Mouse (Mus musculus) inflammation-experienced regulatory T-cells, adult 16 weeks (primary cell): ENCODE measurements around the gene Gm2163. TPM values are rescaled to one million over a fixed set of nuclear protein-coding genes. Genes with fewer than 3 reads are reported as not detected.

Experiments used
- polyA plus RNA-seq: library from polyadenylated mRNA; unstranded; fragments of 100-300 nt; shearing (Covaris generic); gene quantifications from one replicate; pipeline ENCODE4 v1.2.1, GENCODE M21; 2017

The Gm2163 gene
- polyA plus RNA-seq, result not detected

GRCm38 (mm10) chr4:42466452-42466851 lies at the start of gene Gm2163:
TSS of gene Gm2163 (plus strand) at chr4:42466752.

GRCm38 (mm10) chr4:42439078-42439477 lies 27.5 kb upstream of the Gm2163 start, which contains the start of gene Gm21586:
TSS of gene Gm21586 (plus strand) at chr4:42439378.

GRCm38 (mm10) chr4:42528075-42528474 lies 61.5 kb downstream of the Gm2163 start, which contains the start of gene Fam205a2:
TSS of gene Fam205a2 (minus strand) at chr4:42528175.

GRCm38 (mm10) chr4:42611895-42612294 lies 145.3 kb downstream of the Gm2163 start, which contains the start of gene Gm10591:
TSS of gene Gm10591 (plus strand) at chr4:42612195.

GRCm38 (mm10) chr4:42629419-42629818 lies 162.9 kb downstream of the Gm2163 start, which contains the start of gene Gm2564:
TSS of gene Gm2564 (plus strand) at chr4:42629719.

Other genes with a start within 250 kb of the Gm2163 start
- not detected for gene Gm10600, start 226.1 kb upstream of the Gm2163 start, polyA plus RNA-seq
- gene Ccl21b, start 211.0 kb upstream of the Gm2163 start, polyA plus RNA-seq, result not detected
- not detected for gene Gm21953, start 172.5 kb upstream of the Gm2163 start, polyA plus RNA-seq
- gene Fam205a3, start 148.4 kb upstream of the Gm2163 start, polyA plus RNA-seq, result not detected
- not detected for gene Gm21586, start 27.4 kb upstream of the Gm2163 start, polyA plus RNA-seq
- gene Fam205a2, start 61.4 kb downstream of the Gm2163 start, polyA plus RNA-seq, result not detected
- gene Gm10591, start 145.4 kb downstream of the Gm2163 start, polyA plus RNA-seq, result not detected
- not detected for gene Gm2564, start 163.0 kb downstream of the Gm2163 start, polyA plus RNA-seq
- gene Ccl27b, start 188.5 kb downstream of the Gm2163 start, polyA plus RNA-seq, result not detected
- gene Il11ra2, start 195.1 kb downstream of the Gm2163 start, polyA plus RNA-seq, result not detected